Mouse (Mus musculus): Measurements from ENCODE around the gene Rbms1. TPM values are rescaled to one million over a fixed set of nuclear protein-coding genes. Genes with fewer than 3 reads are reported as not detected.

The Rbms1 gene
- total RNA-seq, 1 experiment from 2014 or later: 72.6 TPM

DNA sequence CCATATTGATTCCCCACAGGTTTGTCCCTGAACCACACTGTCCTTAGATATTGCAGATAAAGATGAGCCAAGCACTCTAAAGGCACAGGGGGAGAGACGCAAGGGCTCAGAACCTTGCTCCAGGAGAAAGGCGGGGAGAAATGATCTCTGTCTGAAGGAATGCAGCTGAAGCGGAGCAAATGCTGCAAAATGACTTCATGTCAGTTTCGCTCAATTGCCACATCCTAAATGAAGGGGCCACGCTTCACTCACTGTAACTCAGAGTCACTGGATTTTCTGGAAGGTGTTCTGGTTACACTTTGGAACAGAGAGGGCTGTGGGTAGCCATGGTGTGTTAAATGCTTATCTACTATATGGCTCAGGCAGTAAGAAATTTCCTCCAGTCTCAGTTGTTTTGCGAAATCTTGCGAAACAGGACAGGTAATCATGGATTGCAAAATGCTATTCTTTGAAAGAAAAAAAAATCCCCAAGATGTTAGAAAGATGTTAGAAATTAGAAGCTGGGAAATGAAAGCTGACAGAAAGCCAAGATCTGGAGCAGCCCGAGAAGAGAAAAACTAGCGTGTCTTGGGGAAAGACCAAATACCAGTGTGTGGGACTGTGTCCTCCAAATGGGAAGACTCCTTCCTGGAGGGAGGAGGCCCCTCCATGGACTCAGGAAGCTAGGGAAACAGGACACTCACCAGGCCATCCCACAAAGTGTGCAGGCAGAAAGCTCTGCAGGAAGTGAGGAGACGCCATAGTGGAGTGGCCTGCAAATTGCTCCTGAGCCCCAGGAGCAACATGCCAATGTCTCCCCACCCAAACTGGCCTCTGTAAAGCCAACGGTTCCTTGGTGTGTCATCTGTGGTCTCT, 155.4 kb downstream of the Rbms1 start:
- DNase-seq: no peak

DNA sequence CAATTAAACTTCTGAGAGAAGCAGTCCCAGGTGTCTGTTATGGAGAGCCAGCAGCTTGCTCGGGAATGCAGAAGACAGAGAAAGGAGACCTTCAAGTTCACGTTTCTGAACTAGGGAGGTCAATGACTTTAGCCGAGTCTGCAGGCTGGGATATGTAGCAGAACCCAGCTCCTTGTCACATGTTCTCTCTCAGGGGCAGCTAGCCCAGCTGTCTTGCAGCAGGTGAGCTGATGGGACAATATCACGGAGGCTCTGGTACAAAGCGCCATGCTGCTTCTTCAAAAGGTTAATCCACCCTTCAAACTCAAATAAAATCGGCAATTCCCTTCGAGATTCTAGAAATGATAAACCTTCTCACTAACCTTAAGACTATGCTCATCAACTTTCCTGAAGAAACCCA, 158.2 kb downstream of the Rbms1 start:
- no peak for DNase-seq

DNA sequence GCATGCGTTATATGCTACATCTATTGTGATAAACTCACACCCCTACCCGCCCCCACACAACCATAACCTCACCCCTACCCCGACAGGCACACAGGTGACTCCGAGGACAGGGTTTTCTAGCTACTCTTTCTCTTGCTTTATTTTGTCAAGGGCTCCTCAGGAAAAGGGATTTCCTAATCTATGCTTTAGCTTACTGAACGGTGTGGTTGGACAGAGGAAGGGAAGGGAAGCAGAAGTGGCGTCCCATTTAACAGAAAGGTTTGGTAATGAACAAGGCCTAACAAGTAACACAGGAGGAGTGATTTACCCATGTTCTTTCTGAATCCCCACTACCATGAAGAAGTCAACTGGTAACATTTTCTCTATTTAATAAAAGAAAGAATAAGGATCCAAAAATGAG, 159.6 kb downstream of the Rbms1 start:
- DNase-seq: no peak

DNA sequence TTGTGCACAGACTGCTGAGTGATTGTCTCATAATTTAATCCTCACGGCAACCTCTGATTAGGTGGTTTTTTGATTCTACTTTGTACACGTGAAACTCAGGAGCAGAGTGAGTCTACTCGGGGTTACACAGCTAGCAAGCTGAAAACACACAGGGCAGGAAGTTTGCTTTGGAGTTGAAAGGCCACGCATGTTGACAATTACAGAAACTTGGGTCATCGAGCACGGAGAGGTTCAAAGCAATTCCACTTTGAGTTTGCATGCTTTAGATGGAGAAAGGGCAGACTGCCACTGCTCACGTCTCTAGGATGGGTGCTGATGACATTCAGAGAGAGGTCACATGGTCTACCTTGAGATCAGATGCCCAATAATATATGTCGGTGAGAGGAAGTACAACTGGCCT, 160.2 kb downstream of the Rbms1 start:
- no peak for DNase-seq

DNA sequence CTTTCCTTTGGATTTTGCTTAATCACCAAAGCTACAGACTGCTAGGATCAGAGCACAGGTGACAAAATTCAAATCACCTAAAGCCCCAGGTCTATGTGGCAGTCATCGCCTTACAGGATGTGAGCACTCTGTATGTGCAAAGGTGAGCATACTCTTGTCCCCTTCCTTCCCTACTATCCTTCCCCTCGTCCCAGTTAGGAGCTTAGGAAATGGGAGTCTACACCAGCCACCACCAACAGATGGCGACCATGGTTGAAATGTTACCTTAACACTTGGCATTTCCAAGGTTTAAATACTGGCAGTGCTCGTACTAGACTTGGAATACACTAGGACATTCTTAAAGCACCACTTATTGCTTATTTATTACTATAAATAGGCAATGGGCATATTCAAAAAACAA, 160.8 kb downstream of the Rbms1 start:
- DNase-seq: peak; percentile 50

DNA sequence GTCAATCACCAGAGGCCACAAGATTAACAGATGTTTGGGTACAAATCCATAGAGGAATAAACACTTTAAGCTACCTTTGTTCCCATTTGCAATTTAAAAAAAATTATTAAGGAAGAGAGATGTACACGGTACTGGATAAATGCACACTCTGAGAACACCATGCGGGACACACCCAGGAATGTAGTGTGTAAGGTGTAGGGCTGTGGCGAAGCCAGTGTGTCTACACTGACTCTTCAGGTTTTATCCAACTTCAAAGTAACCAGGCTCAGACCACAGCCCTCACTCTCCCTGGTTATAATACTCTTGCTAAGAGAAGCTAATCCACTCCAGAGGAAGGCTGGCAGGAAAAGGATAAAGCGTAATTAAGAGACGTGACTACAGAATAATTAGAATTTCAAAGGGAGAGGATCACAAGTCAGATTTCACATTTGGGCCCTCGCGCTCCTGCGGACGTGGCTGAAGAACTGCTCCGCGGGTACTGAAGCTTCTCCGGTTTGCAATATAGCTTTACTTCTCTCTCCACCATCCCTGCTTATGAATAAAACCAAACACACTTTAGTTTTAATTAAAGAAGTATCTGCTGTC, 161.3 kb downstream of the Rbms1 start:
- no peak for DNase-seq

DNA sequence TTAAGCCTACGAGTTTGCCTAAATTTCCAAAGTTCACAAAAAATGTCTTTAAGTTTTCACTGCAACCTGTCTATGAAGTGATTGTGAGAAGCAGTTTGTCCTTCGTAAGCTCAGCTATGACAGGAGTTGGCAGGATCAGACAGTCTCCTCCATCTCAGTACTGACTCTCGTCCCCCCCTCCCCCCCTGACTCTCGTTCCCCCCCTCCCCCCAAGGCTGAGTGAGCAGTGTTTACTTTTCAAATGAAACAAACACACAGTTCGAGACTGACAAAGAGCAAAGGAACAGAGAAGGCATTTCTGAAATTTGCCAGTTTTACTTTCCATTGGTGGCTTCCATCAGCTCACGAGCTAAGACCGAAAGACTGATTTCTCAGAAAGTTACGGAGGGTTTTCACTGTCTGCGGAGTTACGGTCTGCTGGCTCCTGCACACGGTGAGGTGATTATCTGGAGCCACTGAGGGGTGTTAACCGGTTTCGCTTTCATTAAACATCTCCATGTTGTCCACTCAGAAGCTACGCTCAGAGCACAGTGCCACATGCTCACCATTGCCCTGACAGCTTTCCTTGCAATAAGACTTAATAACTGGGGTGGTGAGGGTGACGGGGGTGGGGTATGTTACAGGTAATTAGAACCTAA, 162.0 kb downstream of the Rbms1 start:
- no peak for DNase-seq

DNA sequence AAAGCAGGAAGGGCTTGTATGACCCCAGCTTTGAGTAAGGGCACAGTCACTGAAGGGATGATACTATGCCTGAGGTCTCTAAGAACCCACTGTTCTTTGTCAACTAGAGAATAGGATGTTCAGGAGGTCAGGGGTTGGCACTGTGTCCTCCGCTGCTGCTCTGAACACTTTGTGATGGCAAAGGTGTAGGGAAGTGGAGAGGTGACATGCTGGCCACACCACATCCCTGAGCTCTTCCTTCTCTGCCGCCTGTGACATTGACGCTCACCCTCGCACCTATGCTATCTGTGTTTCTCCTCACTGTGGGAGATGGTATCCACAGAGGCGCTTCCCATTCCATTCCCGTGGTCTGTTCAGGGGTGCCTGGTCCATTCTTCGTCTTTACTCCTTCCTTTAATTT, 163.2 kb downstream of the Rbms1 start:
- no peak for DNase-seq

DNA sequence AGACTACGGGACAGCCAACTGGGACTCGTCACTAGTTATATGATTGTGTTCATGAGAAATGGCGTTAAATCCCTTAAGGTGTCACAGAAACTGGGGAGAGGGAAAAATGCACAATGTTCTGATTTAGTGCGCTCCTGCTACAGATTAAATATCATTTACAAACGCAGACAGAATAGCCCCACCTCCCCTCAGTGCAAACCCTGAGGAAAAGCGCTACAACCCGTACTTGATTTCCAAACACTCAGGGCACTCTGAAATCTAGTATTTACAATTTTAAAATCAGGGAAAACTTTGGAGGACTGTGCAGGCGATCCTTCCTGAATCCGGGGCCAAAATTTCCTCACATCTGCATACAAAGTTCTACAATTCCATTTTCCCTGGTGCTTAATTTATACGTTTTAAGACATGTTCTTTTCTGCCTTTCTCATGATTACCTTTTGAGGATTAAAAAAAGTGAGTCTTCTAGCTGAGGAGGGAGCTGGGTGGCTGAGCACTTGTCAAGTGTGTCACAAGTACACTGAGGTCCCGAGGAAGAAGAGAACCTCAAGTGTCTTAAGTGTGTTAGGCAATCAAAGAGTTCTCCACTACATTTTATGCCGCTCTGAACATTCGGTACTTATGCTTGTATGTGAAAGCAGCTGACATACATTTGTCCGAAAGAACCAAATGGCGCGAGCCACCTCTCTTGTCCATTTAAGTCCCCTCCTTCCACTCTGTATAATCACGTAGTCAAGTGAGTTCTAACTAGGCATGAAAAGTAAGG, 164.0 kb downstream of the Rbms1 start:
- no peak for DNase-seq

DNA sequence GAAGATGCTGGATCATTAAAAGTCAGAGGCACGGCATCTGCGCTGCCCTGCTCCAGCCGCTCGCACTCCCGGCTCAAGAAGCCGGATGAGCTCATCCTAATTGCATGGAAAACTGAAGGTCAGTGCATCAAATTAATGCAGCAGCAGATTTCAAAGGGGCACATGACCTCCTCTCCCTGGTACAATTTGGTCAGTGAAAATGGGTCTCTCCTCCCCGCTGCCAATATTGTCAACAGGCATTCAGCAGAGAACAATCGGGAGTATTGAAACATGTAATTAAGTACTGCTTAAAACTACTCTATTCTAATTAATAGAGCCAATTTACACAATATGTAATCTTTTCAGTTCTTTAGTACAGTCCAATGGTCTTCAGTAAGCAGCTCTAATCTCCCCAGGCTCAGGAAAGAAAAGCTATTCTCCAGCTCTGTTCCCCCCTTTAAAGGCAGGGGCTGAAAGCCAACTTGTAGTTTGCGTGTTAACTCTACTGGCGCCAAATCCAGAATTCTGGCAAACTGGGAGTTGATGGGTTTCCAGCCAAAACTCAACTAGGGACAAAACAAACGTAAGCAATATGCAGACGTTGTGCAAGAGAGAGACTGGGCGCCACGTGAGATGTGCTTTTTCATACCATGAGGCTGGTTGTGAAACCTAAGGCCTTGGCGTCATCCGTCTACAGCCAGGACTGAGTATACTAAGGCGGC, 165.9 kb downstream of the Rbms1 start:
- DNase-seq: peak; percentile 26

DNA sequence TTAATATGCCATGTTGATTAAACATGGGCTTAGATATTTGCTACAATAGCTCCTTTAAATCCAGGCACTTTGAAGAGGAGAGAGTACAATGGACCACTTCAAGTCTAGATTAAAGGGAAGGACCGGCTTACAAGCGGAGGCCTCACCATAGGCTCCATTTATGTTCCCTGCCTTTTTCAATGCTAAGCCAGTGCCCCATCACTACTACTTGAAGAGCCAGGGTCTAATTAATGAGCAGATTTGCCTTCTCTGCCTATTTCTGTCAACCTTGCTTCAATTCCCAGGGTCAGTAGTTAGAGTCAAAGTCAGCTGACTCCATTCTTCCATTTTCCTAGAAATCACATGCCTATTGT, 166.4 kb downstream of the Rbms1 start:
- DNase-seq: no peak

DNA sequence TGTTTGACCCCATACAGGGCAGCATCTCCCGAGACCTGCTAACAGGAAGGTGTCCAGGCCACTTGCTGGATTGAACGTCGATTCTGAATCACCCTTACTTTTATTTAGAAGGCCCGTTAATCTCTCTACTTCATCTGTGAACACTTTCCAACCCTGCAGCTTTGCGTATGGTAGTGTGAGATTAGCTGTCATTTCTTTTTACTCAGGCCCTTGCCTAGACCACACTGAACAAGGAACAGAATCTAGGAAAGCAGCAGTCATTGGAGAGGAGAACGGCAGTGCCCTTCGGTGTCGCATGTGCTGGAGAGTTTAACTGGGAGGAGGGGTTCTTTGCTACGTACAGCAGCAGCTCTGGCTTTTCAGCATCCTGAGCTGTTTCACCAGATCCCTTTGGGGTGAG, 167.1 kb downstream of the Rbms1 start:
- DNase-seq: no peak

DNA sequence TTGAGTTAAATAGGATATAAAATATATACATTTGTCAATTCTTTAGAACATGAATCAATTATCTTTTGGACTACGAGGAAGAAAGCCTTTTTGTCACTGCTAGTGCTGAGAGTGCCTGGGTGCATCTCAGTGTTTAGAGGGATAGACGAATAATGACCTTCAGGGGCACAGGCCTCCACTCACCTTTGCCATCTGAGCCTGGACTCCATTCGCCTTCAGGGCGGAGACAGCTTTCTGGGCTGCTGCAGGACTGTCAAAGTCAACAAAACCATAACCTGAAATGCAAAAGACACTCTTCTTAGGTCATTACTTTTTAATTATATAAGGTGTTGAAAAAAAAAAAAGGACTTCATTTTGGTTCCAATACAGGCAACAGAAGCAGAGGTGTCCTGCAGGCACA, 170.5 kb downstream of the Rbms1 start:
- DNase-seq: no peak

DNA sequence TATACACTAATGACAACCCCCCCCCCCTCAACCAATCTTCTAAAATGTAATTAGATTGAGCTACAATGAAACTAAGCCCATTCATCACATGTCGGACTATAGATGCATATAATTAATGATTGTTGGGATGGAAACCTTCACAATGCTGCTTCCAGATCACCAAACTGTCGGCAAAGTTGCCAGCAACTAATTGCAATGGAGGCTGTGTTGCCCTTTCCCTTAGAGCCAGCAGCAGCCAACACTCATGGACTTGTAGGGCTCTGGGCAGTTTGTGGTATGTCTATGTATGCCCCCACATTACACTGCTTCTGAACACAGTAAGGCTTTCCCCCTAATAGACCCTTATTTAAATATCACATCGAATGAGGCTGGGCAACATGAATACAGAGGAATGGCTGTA, 173.9 kb downstream of the Rbms1 start:
- DNase-seq: no peak

DNA sequence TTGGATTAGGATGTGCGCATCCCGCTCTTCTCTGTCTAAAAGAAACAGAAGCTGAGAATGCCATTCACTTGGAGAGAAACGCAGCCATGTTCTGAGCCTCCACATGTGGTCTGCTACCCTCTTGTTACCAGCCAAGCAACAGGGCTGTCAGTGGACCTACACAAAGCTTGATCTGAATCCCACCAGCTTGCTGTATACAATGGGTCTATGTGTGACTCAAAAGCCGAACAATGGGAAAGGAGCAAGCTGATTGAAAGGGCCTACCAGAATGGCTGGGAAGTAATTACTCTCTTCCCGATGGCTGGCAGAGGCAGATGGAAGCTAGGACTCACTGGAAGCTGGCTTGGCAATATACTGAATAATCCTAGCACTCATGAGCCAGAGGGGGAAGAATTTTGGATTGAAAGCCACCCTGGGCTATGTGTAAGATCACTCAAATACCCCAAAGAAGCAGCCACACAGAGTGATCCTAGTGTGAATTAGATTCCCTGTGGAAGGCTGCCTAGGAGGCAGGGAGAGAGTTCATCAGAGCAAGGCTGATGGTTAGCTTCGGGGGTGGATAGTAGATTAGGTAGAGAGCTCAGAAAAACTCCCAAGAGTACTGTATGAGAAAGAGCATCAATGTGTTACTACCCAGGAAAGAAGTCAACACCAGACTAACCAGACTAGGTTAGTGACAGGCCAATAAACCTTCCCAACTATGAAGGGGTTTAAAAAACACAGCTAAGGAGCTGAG, 174.7 kb downstream of the Rbms1 start:
- no peak for DNase-seq

DNA sequence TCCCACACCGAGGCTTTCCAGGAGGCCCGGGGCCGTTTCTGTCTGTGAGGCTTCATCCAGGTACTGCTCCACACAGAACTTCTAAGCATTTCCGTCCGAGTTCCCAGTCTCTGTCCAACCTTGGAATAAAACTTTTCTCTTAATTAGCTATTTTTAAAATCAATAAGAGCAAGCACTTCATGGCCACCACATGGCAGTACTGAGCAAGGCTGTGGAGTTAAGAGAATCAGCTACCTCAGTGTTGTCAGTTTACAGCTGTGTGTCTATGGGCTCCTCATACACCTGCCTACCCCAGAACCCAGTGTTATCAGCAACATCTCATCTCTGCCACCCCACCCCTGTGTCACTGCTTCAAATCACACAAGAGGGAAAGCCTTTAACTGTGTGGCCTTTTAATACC, 175.9 kb downstream of the Rbms1 start:
- DNase-seq: no peak

DNA sequence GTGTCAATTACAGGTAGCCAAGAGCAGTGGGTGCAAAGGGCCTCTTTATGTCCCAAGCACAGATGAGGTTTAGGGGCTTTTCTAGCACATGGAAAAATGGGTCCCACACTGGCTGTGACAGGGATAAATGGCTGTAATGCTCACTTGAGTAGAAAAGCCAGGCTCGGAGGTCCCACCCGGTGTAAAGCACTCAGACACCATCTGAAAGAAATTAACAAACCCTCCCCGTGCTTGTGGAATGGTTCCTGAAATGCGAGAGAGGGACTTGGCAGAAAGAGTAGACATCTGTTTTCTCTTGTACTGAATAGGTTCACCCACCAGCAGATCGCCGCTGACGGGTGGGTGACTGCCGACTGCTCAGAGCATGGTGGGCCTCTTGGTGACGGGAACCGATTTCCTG, 176.7 kb downstream of the Rbms1 start:
- no peak for DNase-seq

DNA sequence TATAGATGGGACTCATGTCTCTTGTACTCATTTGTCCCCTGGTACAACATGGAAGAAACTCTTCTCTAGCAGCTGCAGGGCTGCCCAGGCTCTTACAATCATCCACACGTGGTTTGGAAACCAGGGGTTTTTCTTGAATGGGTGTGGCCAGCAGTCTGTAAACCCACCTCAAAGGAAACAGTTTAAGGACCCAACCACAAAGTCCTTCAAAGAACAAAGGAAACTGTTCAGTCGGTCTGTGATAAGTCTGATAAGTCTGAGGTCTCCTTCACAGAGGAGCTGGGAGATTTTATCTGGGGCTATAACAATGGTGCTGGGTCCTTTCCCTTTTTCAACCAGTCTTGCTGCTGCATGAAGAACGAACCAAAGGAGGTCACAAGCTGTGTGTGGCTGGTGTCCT, 188.5 kb downstream of the Rbms1 start:
- DNase-seq: no peak

DNA sequence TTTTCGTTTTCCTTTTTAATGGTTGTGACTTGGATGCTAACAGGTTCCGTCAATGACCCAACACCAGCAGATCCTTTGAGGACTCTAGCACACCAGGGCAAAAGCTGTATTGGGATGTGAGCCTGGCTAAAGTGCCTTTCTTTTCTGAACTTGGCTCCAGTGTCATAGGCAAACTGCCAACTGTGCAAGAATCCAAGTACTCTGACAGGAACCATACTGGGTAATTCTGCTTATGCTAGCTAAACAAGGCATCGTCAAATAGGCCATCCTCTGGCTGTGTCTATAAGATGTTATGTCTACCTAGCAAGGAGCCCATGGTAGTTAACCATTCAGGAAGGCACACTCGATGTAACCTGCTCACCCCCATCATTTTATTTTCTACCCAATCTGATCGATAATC, 189.4 kb downstream of the Rbms1 start:
- DNase-seq: peak; percentile 34

DNA sequence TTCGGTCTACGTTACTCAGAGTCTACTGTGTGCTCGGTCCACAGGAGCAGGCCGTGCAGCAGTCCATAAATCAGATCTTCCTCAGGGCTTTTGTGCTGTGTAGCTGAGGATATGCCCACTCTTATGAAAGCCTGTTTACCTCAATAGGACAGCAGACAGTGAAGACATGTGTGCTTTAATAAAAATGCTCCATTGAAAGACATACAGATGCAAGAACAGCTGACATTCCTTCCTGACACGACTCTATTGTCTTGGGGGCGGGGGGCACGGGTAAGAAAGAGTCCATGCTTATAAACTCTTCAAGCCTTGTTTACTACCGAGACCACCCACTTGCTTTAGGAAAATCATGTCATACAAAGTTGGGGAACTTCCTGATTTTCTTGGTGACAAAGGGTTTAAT, 196.6 kb downstream of the Rbms1 start:
- no peak for DNase-seq

DNA sequence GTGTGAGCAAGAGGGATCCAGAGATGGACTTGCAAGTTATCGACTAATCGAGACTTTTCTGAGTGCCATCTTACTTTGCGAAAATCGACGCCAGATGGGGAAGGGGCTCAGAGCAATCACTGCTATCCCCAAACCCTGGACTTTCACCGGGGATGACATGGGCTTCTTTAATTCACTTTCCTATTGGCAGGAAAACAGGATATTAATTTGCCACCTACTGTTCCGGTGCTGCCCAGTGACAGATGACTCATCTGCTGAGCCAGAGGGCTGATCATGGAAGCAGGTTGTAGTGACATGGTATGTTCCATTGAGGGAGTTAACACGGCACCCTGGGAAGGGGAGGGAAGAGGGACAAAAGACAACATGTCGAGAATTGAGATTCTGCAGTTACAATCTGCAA, 206.8 kb downstream of the Rbms1 start:
- DNase-seq: no peak

DNA sequence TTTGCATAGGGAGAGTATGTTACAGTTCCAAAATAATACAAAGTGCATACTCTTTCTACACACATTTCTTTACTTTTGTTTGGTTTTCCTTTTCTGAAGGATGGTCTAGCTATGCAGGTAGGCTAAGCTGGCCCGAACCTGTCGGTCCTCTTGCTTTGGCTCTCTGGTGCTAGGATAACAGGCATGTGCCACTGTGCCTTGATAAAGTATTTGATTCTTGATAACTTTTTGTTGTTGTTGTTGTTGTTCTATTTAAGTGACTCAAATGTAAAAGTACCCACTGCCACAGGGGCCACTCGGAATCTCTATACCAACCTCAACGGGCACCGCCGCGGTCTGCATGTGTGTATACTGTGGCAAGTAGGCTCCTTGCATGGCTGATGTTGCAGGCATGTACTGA, 207.9 kb downstream of the Rbms1 start:
- no peak for DNase-seq
